Mouse (Mus musculus) hindbrain, embryonic 11.5 days (tissue): ENCODE data around the gene Smad3. TPM values are rescaled to one million over a fixed set of nuclear protein-coding genes. Genes with fewer than 3 reads are reported as not detected.

Source experiments
- ATAC-seq: fragments of 200-750 bp; cut with Nextera tagmentation; 2 replicates; pipeline ENCODE4 v1.8.0; 2017; ENCODE audit warnings: mild to moderate bottlenecking, moderate TSS enrichment, moderate library complexity; ENCODE audit not compliant: low FRiP score
- DNase-seq: peaks from one replicate; pipeline ENCODE4 v3.0.0-alpha.2; 2015; ENCODE audit warnings: low spot score
- H3K27ac ChIP-seq: fragments of 300-500 bp; sonication (generic); 2 replicates; pipeline ENCODE4 v1.5.1; 2014; ENCODE audit warnings: mild to moderate bottlenecking, low read depth, low read length
- H3K27me3 ChIP-seq: fragments of 300-500 bp; sonication (generic); 2 replicates; pipeline ENCODE4 v1.6.1; 2014; ENCODE audit warnings: mild to moderate bottlenecking, low read length, moderate library complexity, mixed read lengths; ENCODE audit not compliant: control insufficient read depth, insufficient read depth
- H3K36me3 ChIP-seq: fragments of 300-500 bp; sonication (generic); 2 replicates; pipeline ENCODE4 v1.6.1; 2014; ENCODE audit warnings: mild to moderate bottlenecking, low read length, moderate library complexity, mixed read lengths; ENCODE audit not compliant: control insufficient read depth, insufficient read depth
- H3K4me1 ChIP-seq: fragments of 300-500 bp; sonication (generic); replicated peaks from 2 replicates; pipeline ENCODE4 v1.6.1; 2014; ENCODE audit warnings: low read length, mixed read lengths; ENCODE audit not compliant: control insufficient read depth, insufficient read depth
- H3K4me2 ChIP-seq: fragments of 300-500 bp; sonication (generic); replicated peaks from 2 replicates; pipeline ENCODE4 v1.6.1; 2014; ENCODE audit warnings: mild to moderate bottlenecking, low read depth, low read length
- H3K4me3 ChIP-seq: fragments of 300-500 bp; sonication (generic); 2 replicates; pipeline ENCODE4 v1.5.1; 2014; ENCODE audit warnings: low read depth, low read length
- H3K9ac ChIP-seq: fragments of 300-500 bp; sonication (generic); 2 replicates; pipeline ENCODE4 v1.6.1; 2014; ENCODE audit warnings: low read depth, low read length
- H3K9me3 ChIP-seq: fragments of 300-500 bp; sonication (generic); 2 replicates; pipeline ENCODE4 v1.6.1; 2016; ENCODE audit warnings: low read length; ENCODE audit not compliant: control insufficient read depth
- WGBS: fragments of 180-500 bp; shearing (Covaris S2); extraction: QIAGEN DNeasy Blood & Tissue Kit; methylation state at CpG from one replicate; pipeline ENCODE4 v1.1.7; 2014; 5-methylcytosine and 5-hydroxymethylcytosine counted together
- polyA plus RNA-seq: library from polyadenylated mRNA; unstranded; fragments of >200 nt; fragmentation: Nextera tagmentation; extraction: Ambion mirVana; gene quantifications from 2 replicates; pipeline ENCODE4 v1.2.1, GENCODE M21; 2014

Smad3 gene
- polyA plus RNA-seq, 1 experiment from 2014 or later: 16.0 TPM

GRCm38 (mm10) chr9:63623895-63624569 is 133.8 kb downstream of the Smad3 start:
- no peak overlapping the region for H3K9ac ChIP-seq
- no peaks in the 10 kb centered on the region for H3K27me3 ChIP-seq
- DNase-seq (no peak), ATAC-seq (no peak)
- H3K4me3 ChIP-seq: no peak overlapping the region
- no peak overlapping the region for H3K4me2 ChIP-seq
- no peaks in the 10 kb centered on the region for H3K4me1 ChIP-seq
- no peaks in the 10 kb centered on the region for H3K9me3 ChIP-seq
- no peak overlapping the region for H3K27ac ChIP-seq
- 80% methylated on average over 15 of the region's 15 CpGs for WGBS
- no peaks in the 10 kb centered on the region for H3K36me3 ChIP-seq

- H3K4me3 ChIP-seq: no peak overlapping the region
- no peak overlapping the region for H3K4me2 ChIP-seq
- no peaks in the 10 kb centered on the region for H3K27me3 ChIP-seq
- ATAC-seq (no peak), DNase-seq (no peak)
- no peaks in the 10 kb centered on the region for H3K36me3 ChIP-seq
- H3K4me1 ChIP-seq: 0 out of 2 replicates have a peak, but pooled peaks cover 3% of the 10 kb centered on the region
- no peak overlapping the region for H3K27ac ChIP-seq
- H3K9me3 ChIP-seq: no peaks in the 10 kb centered on the region
- H3K9ac ChIP-seq: no peak overlapping the region
- 92% methylated on average over 2 of the region's 2 CpGs for WGBS
Measured at GRCm38 (mm10) chr9:63617967-63618366, 139.8 kb downstream of the Smad3 start.

GRCm38 (mm10) chr9:63614018-63614985 is 143.5 kb downstream of the Smad3 start:
- Histone ChIP-seq H3K27me3 (no peaks in the 10 kb centered on the region), H3K27ac (no peak overlapping the region), H3K9me3 (no peaks in the 10 kb centered on the region), H3K9ac (no peak overlapping the region), H3K4me1 (peaks cover 9% of the 10 kb centered on the region), H3K4me3 (no peak overlapping the region), H3K36me3 (no peaks in the 10 kb centered on the region), H3K4me2 (no peak overlapping the region)
- ATAC-seq: no peak
- no peak for DNase-seq
- 86% methylated on average over 11 of the region's 11 CpGs for WGBS

- H3K4me3 ChIP-seq: no peak overlapping the region
- no peak for ATAC-seq
- H3K4me1 ChIP-seq: peaks cover 9% of the 10 kb centered on the region
- H3K9me3 ChIP-seq: no peaks in the 10 kb centered on the region
- no peak for DNase-seq
- H3K36me3 ChIP-seq: no peaks in the 10 kb centered on the region
- no peak overlapping the region for H3K27ac ChIP-seq
- no peak overlapping the region for H3K4me2 ChIP-seq
- no peaks in the 10 kb centered on the region for H3K27me3 ChIP-seq
- WGBS: 68% methylated on average over 1 of the region's 1 CpGs
- H3K9ac ChIP-seq: no peak overlapping the region
Measured at GRCm38 (mm10) chr9:63613569-63613968, 144.2 kb downstream of the Smad3 start.

GRCm38 (mm10) chr9:63612565-63613515 is 145.0 kb downstream of the Smad3 start:
- H3K27me3 ChIP-seq: no peaks in the 10 kb centered on the region
- no peaks in the 10 kb centered on the region for H3K9me3 ChIP-seq
- no peak overlapping the region for H3K4me3 ChIP-seq
- no peak overlapping the region for H3K9ac ChIP-seq
- 50% methylated on average over 16 of the region's 16 CpGs for WGBS
- no peaks in the 10 kb centered on the region for H3K36me3 ChIP-seq
- no peak overlapping the region for H3K27ac ChIP-seq
- peaks cover 9% of the 10 kb centered on the region for H3K4me1 ChIP-seq
- DNase-seq: peak; percentile 42
- ATAC-seq: no peak
- no peak overlapping the region for H3K4me2 ChIP-seq

- H3K4me2 ChIP-seq: no peak overlapping the region
- no peaks in the 10 kb centered on the region for H3K9me3 ChIP-seq
- H3K9ac ChIP-seq: no peak overlapping the region
- peaks cover 9% of the 10 kb centered on the region for H3K4me1 ChIP-seq
- ATAC-seq (no peak), DNase-seq (no peak)
- no peaks in the 10 kb centered on the region for H3K27me3 ChIP-seq
- H3K27ac ChIP-seq: no peak overlapping the region
- WGBS: 78% methylated on average over 5 of the region's 5 CpGs
- H3K4me3 ChIP-seq: no peak overlapping the region
- H3K36me3 ChIP-seq: no peaks in the 10 kb centered on the region
Measured at GRCm38 (mm10) chr9:63611967-63612366, 145.8 kb downstream of the Smad3 start.

GRCm38 (mm10) chr9:63610841-63611366 is 146.9 kb downstream of the Smad3 start:
- Histone ChIP-seq H3K36me3 (no peaks in the 10 kb centered on the region), H3K9me3 (no peaks in the 10 kb centered on the region), H3K4me2 (no peak overlapping the region), H3K27me3 (no peaks in the 10 kb centered on the region), H3K4me1 (peaks cover 9% of the 10 kb centered on the region), H3K4me3 (no peak overlapping the region), H3K9ac (no peak overlapping the region), H3K27ac (no peak overlapping the region; the same call in 1 of the 2 replicates)
- DNase-seq (peak; percentile 43), ATAC-seq (peak; percentile 43; the same call in 1 of the 2 replicates)
- WGBS: 11% methylated on average over 13 of the region's 13 CpGs

GRCm38 (mm10) chr9:63610231-63610630 is 147.6 kb downstream of the Smad3 start:
- H3K4me1 ChIP-seq: peaks cover 9% of the 10 kb centered on the region
- ATAC-seq (no peak), DNase-seq (peak; percentile 17)
- no peaks in the 10 kb centered on the region for H3K36me3 ChIP-seq
- no peak overlapping the region for H3K9ac ChIP-seq
- no peak overlapping the region for H3K4me2 ChIP-seq
- no peak overlapping the region for H3K27ac ChIP-seq
- H3K27me3 ChIP-seq: no peaks in the 10 kb centered on the region
- H3K9me3 ChIP-seq: no peaks in the 10 kb centered on the region
- WGBS: 88% methylated on average over 6 of the region's 6 CpGs
- H3K4me3 ChIP-seq: no peak overlapping the region
